Mouse (Mus musculus): ENCODE results near the gene Ints5.
"Not testable (repeated sequence)": the region's sequence is repeated elsewhere in the genome, so short reads cannot be mapped to it uniquely, and the experiment has no call there.

Gene Ints5

DNA sequence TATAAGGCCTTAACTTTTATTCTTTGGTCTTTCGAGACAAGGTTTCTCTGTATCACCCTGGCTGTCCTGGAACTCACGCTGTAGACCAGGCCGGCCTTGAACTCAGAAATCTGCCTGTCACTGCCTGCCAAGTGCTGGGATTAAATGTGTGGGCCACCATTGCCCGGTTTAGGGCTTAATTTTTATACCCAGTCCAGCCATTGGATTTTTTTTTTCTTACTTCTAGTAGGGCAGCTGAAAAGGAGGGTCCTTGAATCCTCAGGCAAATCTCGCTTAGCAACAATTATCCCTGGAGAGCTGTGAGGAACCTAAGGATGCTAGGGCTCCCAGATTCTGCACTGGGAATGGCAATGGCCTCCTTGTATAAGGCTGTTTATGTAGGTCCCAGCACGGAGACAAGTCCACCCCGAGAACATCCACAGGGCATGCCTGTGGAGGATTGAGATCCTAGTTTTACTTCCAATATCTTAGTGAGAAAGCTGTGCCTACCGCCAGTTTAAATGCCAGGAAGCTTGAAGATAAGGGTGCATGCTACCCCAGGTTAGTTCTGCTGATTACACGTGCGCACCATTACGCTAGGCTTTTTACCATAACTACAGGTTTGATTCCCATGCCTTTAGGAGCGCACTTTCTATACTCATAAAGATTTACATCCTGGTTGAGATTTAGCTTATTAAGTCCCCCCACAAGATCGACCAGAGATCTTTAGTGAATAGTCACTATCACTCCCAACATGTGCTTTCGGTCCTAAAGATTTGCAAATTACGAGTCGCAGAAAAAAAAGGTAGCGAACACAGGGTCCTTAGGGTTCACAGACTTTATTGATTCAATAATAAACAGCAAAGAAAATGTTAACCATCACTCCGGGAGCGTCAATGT, 5.0 kb upstream of the Ints5 start:
- no peak for DNase-seq

DNA sequence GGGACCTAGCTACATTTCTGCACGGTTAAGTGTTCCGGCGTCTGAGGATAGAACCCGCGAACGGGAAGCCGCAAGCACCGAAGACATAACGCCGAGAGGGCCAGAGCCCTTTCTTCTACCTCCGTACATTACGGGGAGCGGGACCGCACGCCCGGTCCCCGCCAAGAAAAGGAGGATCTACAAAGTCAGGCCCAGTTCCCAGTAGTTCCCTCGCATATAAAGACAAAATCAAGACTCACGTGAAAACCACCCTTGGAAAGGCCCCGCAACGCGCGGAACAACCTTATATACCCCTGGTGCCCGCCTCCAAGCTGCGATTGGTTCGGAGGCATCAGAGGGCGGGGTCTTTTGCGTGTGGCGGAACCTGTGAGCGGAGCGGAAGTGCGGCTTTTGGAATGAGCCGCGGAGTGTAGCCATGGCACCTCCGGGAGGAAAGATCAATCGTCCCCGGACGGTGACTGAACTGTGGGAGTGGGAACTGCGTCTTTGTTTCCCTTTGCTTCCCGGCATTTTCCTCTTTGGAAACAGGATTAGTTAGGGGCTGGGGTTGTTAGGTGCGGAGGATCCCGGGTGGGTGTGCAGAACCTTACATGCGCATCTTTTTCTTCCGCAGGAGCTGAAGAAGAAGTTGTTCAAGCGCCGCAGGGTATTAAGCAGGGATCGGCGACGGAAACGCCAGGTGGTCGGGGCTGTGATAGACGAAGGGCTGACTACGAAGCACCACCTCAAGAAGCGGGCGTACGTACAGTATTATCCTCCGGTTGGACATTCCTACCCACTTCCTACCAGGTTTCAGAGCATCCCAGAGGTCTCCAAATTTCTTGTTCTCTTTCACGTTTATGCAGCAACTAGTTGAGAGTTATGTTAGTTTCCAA, 4.1 kb upstream of the Ints5 start, which contains the start of the genes 1810009A15Rik and Gm49416:
Gene 1810009A15Rik, plus strand, starts transcription at position 343 of the 875 bp plus-strand sequence.
Gene Gm49416, plus strand, starts transcription at position 416 of the 875 bp plus-strand sequence.
- peak; percentile 98 to 99 for DNase-seq

DNA sequence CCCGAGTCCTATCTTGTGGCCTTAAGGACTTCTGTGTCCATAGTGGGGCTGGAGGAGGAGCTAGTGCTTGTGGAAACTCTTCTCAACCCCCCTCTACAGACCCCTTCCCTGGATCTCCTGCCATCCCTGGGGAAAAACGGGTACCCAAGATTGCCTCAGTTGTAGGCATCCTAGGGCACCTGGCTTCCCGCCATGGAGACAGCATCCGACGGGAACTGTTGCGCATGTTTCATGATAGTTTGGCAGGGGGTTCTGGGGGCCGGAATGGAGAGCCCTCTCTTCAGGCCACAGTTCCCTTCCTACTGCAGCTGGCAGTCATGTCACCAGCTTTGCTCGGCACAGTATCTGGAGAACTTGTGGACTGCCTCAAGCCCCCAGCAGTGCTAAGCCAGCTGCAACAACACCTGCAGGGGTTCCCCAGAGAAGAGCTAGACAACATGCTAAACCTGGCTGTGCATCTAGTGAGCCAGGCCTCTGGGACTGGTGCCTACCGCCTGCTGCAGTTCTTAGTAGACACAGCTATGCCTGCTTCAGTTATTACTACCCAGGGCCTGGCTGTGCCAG, 2.7 kb downstream of the Ints5 start:
- DNase-seq = peak; percentile 24 to 25

DNA sequence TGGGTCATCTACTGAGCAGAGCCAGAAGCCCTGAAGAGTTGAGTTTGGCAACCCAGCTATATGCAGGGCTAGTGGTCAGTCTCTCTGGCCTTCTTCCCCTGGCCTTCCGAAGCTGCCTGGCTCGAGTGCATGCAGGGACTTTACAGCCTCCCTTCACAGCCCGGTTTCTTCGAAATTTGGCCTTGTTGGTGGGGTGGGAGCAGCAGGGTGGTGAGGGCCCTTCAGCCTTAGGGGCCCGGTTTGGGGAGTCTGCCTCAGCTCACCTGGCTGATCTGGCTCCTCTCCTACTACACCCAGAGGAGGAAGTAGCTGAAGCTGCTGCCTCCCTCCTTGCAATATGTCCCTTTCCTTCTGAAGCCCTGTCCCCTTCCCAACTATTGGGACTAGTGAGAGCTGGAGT, 3.4 kb downstream of the Ints5 start:
- DNase-seq = not testable (repeated sequence)

DNA sequence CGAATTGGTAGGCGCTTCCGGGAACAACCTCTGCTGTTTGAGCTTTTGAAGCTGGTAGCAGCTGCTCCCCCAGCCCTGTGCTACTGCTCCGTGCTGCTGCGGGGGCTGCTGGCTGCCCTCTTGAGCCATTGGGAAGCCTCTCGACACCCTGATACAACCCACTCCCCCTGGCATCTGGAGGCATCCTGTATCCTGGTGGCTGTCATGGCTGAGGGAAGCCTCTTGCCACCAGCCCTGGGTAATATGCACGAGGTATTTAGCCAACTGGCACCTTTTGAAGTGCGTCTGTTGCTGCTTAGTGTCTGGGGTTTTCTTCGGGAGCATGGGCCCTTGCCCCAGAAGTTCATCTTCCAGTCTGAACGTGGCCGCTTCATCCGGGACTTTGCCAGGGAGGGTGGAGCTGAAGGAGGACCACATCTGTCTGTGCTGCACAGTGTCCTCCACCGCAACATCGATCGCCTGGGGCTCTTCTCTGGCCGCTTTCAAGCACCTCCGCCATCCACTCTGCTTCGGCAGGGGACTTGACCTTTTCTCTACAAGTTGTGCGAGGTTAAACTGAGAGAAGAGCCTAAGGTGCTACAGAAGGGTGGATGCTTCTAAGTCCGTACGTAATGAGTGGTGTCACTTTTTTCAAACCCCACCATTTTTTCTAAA, 4.5 kb downstream of the Ints5 start:
- DNase-seq = peak; percentile 69

DNA sequence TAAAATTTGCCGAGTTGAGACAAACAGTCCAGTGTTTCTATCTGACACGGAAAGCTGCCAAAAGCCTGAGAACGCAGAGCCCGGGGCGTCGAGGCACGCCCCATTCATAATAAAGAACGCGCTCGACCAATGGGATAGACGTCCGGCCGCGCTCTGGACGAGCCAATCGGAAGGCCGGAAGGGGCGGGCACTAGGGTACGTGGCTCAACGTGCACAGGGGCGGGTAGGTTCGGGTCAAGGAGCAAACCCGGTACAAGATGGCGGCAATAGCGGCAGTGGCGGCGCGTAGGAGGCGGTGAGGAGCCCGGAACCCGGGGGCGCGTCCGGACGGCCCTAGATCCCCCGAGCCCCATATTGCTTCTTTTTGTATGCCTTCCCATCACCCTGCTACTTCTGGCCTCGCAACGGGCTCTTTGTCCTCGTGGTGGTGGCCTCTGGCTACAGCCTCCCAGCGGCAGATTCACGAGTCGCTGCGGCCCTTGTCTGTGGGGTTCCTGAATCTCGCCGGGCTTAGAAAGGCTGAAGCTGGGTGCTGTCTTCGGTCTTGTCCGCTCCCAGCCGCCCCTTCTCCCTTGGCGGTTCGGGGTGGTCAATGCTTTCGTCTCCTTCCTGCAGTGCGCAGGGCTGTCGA, 5.2 kb downstream of the Ints5 start, which contains the start of gene Ganab:
Gene Ganab, plus strand, starts transcription at position 207 of the 631 bp plus-strand sequence.
- DNase-seq = peak; percentile 95 to 97

DNA sequence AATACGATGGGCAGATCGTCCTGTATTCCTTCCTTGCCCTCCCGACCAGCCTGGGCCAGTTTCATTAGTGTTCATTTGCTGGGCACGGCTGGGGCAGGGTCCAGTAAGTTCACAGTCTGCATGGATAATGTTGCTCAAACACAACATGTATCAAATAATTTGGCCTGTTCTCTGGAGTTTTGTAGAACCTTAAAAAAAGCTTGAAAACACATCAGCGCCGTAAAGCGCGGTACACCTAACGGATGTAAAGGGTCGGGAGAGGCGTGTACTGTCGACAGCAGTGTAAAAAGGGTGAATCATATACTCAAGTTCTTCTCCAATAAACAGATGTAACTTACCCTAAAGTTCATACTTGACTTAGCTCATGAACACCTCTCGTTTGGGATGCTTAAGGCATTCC, 5.8 kb downstream of the Ints5 start:
- no peak for DNase-seq

DNA sequence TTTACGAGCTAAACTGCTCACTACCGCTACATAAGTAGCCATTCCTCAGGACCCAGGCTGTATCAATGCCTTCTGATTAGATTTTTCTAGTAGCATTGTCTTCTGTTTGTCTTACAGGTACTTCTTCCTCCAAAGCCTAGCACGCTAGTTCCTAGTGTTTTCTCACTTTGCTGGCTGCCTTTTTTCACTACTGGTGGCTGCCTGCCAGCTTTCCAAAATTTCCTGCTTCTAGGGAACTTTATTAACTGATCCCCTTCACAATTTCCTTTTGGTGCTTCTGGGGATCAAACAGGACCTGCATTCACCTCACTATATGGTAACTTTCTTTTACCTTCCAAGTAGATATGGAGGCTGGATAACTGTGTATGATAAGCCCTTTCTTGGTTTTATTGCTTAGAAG, 6.3 kb downstream of the Ints5 start:
- DNase-seq = no peak

DNA sequence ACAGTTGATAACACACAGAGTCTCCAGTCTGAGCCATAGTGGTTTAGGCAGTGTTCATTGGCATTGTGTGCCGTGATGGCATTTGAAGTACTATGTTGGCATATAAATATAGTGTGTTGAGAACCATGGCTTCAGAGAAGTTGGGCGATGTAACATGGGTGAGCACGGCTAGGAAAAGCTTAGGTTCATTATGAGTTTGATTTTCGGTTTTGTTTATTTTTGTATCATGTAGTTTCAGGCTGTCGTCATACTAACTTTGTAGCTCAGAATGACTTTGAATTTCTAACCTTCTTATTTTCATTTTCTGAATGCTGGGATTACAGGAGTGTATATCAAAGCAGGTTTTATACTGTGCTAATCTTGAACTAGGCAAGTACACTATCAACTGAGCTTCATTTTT, 10.6 kb downstream of the Ints5 start:
- DNase-seq = no peak

DNA sequence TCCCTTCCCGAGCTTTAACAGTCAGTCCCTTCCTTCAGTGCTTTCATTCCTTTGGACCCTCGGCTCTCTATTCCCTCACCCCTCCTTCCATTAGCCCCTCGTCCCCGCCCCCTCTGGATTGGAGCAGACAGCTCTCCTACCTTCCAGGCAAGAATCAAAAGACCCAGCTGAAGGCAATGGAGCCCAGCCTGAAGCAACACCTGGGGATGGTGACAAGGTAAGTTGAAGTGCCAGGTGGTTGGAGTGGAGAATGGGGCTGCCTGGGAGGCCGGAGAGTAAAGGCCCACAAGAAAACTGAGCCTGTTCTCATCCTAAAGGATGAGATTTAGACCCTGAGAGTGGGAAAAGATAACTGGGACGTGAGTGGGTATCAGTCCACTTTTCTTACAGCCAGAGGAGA, 15.7 kb downstream of the Ints5 start:
- no peak for DNase-seq

DNA sequence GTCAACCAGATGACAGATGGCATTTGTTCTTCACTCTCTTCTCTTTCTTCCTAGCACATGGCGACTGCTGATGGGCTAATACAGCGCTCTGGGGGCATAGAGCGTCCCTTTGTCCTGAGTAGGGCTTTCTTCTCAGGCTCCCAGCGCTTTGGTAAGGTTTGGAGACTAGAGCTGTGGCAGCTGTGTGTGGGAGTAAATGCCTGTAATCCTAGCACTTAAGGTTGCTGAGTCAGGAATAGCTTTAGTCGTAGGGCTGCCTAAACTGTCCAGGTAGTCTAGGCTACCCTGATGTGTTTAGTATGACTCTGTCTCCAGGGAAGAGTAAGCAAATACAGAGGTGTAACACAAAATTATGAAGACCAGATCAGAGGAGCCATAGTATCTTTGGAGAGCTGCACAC, 19.0 kb downstream of the Ints5 start:
- no peak for DNase-seq

DNA sequence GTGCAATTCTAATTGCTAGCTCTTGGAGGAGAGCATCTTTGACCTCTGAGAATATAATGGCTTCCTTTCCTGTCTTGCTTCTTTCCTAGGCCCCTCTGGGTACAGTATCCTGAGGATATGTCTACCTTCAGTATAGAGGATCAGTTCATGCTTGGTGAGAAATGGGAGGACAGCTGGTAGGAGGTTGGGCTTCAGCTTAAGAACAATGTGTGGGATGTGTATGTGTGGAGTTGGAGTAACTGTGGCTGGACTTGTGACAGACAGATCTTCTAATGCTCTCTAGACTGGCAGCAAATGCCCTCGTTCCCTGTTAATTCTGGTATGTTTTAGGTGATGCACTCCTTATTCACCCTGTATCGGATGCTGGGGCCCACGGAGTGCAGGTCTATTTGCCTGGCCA, 21.4 kb downstream of the Ints5 start:
- no peak for DNase-seq

DNA sequence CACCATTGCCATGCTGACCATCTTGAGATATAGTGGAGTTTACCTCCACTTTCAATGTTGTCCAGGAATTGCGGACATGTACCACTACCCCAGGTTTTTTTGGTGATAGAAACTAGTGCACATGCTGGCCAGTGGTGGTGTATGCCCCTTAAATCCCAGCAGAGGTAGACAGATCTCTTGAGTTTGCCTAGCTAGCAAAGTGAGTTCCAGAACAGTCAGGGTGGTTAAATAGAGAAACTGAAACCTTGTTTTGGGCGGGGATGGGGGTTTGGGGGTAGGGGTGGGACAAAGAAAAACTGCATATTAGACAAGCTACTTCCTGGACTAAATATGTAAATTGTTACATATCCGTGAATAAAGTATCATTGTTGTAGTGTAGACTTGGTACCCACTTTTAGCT, 26.2 kb downstream of the Ints5 start:
- DNase-seq = no peak

DNA sequence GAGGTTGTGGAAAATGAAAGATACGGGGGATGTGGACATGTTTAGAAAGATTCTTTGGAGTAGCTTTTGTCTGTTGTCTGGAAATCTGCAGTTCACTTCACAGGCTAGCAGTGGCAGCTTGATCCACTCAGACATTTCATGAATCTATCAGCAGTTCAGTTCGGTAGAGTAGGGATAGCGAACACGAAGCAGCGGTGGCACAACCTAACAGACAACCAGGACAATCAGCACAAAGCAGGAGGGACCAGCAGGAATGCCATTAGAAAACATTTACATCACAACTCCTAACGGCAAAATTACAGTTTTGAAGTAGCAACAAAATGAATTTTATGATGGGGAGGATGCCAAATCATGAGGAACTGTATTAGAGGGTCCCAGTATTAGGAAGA, 26.9 kb downstream of the Ints5 start:
- DNase-seq = no peak

DNA sequence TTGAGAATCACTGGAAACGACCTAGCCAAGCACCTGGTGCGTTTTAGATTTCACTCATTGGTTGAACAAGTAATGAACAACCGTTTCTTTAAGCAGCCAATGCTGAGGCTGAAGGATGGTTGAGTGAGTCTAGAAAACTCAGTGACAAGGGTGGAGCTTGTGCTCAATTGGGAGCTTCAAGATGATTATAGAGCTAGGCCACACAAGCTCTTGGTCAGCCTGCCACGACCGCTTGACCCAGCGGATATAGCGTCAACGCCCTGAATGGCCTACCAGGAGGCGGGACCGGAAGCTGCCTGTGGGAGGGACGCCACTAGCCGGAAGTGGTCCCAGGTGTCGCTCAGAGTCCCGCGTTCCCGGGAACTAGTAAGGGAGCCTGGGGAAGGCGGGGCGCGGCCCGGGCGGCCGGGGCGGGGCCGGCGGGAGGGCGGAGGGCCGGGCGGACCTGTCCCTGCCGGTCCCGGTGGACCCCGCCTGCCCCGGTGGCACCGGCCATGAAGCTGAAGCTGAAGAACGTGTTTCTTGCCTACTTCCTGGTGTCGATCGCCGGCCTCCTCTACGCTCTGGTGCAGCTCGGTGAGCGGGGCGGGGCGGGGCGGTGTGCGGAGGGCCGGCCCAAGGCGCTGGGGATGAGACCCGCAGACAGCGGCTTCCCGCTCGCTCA, 27.4 kb downstream of the Ints5 start, which contains the start of gene B3gat3:
Gene B3gat3, plus strand, starts transcription at position 302 of the 664 bp plus-strand sequence.
- peak; percentile 96 to 97 for DNase-seq

DNA sequence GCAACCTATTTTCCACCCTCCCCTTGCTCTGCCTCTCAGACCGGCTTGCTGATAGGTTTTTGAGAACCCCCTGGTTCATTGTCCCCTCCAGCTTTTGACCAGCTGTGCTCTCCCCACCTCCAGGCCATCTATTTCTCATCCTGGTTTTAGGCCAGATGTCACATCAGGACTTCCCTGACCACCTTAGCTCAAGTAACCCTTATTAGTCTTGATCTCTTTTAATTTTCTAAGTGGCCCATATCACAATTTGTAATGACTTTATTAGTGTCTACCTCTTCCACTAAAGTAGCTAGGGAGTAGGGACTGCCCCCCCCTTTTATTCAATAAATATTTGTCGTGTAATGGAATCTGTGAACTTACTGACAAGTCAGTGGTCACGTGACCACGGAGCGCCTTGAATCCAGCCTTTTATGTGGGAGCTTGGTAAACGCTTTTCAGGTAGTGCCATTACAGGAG, 28.1 kb downstream of the Ints5 start:
- DNase-seq = peak in 1 of 2 experiments; percentile 31

DNA sequence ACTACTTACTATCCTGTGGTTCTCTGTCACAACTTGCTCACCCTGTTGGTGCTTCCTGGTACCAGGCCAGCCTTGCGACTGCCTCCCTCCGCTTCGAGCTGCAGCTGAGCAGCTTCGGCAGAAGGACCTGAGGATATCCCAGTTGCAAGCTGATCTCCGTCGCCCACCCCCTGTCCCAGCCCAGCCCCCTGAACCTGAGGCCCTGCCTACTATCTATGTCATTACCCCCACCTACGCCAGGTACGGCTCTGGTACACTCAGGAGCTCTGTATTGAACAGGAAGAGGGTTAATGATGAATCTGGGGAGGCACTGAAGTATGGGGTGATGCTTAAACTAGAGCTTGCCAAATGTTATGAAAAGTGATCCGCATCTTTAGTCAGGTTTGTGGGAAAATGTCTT, 28.9 kb downstream of the Ints5 start:
- DNase-seq = peak in 1 of 2 experiments; percentile 18

DNA sequence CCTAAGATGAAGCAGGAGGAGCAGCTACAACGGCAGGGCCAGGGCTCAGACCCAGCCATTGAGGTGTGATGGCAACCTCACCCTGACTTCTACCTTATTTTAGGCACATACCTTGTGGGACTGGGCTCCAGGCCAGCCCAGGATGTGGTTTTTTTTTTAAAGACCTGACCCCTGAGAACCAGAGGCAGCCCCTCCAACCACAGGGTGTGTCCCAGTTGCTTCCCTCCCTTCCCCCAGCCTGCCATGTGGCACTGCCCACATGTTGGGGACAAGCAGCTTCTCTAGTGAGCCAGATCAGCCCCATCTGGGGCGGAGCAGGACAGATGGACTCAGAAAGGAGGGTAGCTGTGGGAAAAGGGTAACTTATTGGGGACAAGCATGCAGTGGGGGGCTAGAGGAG, 34.0 kb downstream of the Ints5 start:
- DNase-seq = no peak

DNA sequence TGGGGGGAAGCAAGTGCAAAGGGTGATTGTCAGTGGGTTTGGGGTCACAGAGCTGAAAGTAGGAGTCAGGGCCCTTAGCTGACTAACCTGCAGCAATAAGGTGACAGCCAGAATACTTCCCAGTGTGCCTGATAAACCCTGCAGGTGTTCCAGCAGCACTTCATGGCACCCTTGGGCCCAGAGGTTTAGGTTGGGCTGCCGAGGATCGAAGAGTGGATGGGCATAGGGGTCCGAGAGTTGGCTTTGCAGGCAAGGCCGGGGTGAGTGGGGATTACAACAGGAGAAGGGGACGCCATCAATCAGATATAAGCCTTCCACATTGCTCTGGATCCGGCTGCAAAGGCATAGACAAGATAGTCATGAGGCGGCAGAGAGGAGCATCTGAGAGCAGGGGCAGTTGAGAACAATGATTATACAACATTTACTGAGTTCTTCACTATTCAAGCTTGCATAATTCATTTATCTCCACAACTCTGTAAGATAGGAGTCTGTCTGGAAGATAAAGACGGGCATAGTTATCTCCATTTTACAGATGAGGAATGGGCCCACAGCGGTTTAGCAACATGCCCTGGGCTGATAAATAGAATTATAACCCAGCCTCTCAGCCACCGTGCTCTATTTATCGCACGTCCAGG, 35.2 kb downstream of the Ints5 start:
- no peak for DNase-seq

DNA sequence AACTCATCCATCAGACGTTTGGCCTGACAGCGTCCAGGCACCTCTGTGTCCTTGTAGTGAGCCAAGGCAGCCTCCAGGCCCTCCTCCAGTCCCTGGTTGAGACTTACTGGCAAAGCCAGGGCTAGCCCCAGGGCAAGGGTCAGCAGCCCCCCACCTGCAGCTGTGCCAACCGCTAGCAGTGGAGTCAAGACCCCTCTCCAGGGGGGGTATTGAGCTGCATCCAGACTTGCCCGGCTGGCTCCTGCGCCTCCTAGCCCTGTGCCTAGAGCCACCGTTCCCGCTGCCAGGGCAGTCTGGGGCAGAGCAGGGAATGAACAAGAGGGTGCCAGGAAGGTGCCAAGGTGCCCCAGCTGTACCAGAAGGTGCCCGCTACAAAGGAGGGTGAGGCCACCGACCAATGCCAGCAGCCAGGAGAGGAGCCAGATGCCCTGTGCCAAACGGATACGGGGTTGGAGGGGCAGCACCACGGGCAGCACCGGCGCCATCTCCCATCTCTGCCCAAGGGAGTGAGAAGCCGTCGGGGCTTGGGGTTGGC, 36.0 kb downstream of the Ints5 start:
- DNase-seq = peak; percentile 76 to 83
